Mouse (Mus musculus): ENCODE data around the gene Tm4sf19.

DNA sequence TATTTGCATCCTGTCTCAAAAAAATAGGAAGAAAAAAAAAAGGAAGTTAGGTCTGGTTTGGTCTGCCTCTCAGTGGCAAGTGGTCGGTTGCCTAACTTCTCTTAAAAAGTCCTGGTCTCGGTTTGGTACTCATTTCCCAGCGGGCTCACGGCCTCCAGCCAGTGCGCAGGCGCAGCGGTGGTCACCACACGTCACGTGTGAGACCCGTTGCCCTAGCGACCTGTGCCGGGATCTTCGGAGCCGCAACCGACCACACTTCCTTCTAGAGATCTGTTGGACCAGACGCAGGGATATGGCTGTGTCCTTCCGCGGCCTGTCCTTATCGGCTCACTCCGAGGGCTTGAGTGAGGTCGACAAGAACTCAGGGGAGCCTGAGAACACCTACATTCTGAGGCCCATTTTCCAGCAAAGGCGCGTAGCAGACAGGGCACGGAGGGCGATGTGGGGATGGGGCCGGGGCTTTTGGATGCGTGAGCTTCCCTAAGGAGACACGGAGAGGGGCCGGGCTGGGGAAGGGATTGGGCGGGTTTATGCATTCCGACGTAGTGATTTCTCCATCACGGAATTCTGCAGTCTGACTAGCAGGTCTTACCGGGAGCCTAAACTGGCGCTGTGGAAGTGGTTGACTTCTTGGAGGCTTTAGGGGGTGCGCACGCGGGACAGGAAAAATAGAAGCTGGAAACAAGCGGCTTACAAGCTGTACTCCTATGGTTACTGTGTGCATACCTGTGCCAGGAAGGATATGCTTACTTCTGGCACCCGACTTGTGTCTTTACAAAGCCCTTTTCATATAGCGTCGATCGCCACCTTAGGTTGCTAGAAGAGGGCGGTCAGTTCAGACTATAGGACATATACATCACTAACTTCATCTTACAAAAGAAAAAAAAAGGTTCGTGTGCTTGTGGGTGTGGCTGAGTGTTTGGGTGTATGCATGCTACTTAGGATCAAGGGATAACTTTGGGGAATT, 19.5 kb downstream of the Tm4sf19 start, which contains the start of gene Tctex1d2:
- TF ChIP-seq POLR2A (IDR thresholded peaks at IDR 0.05; ENCODE audit: borderline replicate concordance, extremely low read depth, low read depth, low read length) (peak; percentile 87; the same call in 1 of the 2 replicates), CTCF (IDR thresholded peaks at IDR 0.05; ENCODE audit: insufficient read depth, low read length) (no peak)

Measured in lung, adult 2 months (tissue).